Mouse (Mus musculus) Patski (cell line): ENCODE data around the gene Tmcc3. TPM values are rescaled to one million over a fixed set of nuclear protein-coding genes. Genes with fewer than 3 reads are reported as not detected.
A peak's percentile ranks its signal among the peaks of the same experiment; 100 is the strongest.

Experiments
- ATAC-seq: fragments of 100-300 bp; one replicate; pipeline ENCODE4 v1.8.0; 2021
- CTCF ChIA-PET: fragments of 350-600 bp; sonication (Branson Sonifier 250); formaldehyde crosslinking; loops from one replicate; lab custom pipeline; 2022; ENCODE audit warnings: inconsistent platforms; lab: Charles Lee
- POLR2A ChIA-PET: fragments of 350-600 bp; sonication (Branson Sonifier 250); formaldehyde crosslinking; loops from one replicate; lab custom pipeline; 2022; ENCODE audit warnings: antibody characterized with exemption, inconsistent platforms; lab: Charles Lee
- DNase-seq: peaks from one replicate; pipeline ENCODE4 v3.0.0-alpha.2; 2011; ENCODE audit warnings: low read depth, low spot score
- H3K27me3 ChIP-seq: fragments of 371-371 bp; one replicate; pipeline ENCODE4 v1.5.1; 2021
- CTCF ChIP-seq: fragments of 100-300 bp; IDR thresholded peaks from one replicate; pipeline ENCODE4 v1.5.1; 2021
- in situ Hi-C: fragments of 300-500 bp; cut with MboI; formaldehyde crosslinking; loops from 3 replicates; pipeline ENCODE4 v1.11.1; 2018; ENCODE audit warnings: low pct_unique_long_range_greater_than_20kb, mixed read lengths
- polyA plus RNA-seq: library from polyadenylated mRNA; unstranded; gene quantifications from one replicate; pipeline ENCODE4 v1.2.3, GENCODE M21; 2021

The Tmcc3 gene
- polyA plus RNA-seq = 6.7 TPM

- TF ChIP-seq CTCF = no peak
- no peak for DNase-seq
- in situ Hi-C loops = no loop called here
- peaks cover 14% of the 10 kb centered on the region for H3K27me3 ChIP-seq
- ChIA-PET CTCF (no interaction called here), POLR2A (no interaction called here)
- no peak for ATAC-seq
Measured at GRCm38 (mm10) chr10:94311511-94312006, at the start of gene Tmcc3. Gene Tmcc3, plus strand, starts transcription at chr10:94311949.

- in situ Hi-C loops = no loop called here
- POLR2A ChIA-PET = no interaction called here
Measured at GRCm38 (mm10) chr10:94262646-94263045, 49.1 kb upstream of the Tmcc3 start.

GRCm38 (mm10) chr10:94263211-94263610, 48.5 kb upstream of the Tmcc3 start:
- POLR2A ChIA-PET = no interaction called here
- in situ Hi-C loops = no loop called here
- peaks cover 4% of the 10 kb centered on the region for H3K27me3 ChIP-seq
- ATAC-seq (no peak), DNase-seq (no peak)
- no peak for TF ChIP-seq CTCF
- CTCF ChIA-PET = no interaction called here

More at GRCm38 (mm10) chr10:94262646-94263045, 49.1 kb upstream of the Tmcc3 start:
- CTCF ChIA-PET = no interaction called here
- TF ChIP-seq CTCF = no peak
- ATAC-seq = no peak
- peaks cover 4% of the 10 kb centered on the region for H3K27me3 ChIP-seq
- no peak for DNase-seq

- peaks cover 4% of the 10 kb centered on the region for H3K27me3 ChIP-seq
- POLR2A ChIA-PET = no interaction called here
- CTCF ChIA-PET = no interaction called here
- in situ Hi-C loops = no loop called here
- DNase-seq (no peak), ATAC-seq (no peak)
- no peak for TF ChIP-seq CTCF
Measured at GRCm38 (mm10) chr10:94265656-94266542, 45.9 kb upstream of the Tmcc3 start.

- CTCF ChIA-PET = no interaction called here
- ATAC-seq (no peak), DNase-seq (no peak)
- POLR2A ChIA-PET = interaction anchor here (0.7 kb wide), 1 partner anchor 775 kb away, joined by 3 read pairs; no protein-coding TSS in a partner anchor
- in situ Hi-C loops = no loop called here
- no peak for TF ChIP-seq CTCF
- H3K27me3 ChIP-seq = no peaks in the 10 kb centered on the region
Measured at GRCm38 (mm10) chr10:94275321-94275720, 36.4 kb upstream of the Tmcc3 start.

- DNase-seq (no peak), ATAC-seq (no peak)
- in situ Hi-C loops = no loop called here
- TF ChIP-seq CTCF = no peak
- H3K27me3 ChIP-seq = no peaks in the 10 kb centered on the region
- ChIA-PET CTCF (no interaction called here), POLR2A (interaction anchor here (0.7 kb wide), 1 partner anchor 30 kb away, joined by 3 read pairs; no protein-coding TSS in a partner anchor)
Measured at GRCm38 (mm10) chr10:94276511-94276910, 35.2 kb upstream of the Tmcc3 start.

- CTCF ChIA-PET = interaction anchor here (0.9 kb wide), 1 partner anchor 25 kb away, joined by 3 read pairs; no protein-coding TSS in a partner anchor
Measured at GRCm38 (mm10) chr10:94282179-94282578, 29.6 kb upstream of the Tmcc3 start.

GRCm38 (mm10) chr10:94282797-94283196, 29.0 kb upstream of the Tmcc3 start:
- DNase-seq (no peak), ATAC-seq (no peak)
- H3K27me3 ChIP-seq = no peaks in the 10 kb centered on the region
- POLR2A ChIA-PET = no interaction called here
- in situ Hi-C loops = no loop called here
- no peak for TF ChIP-seq CTCF
- CTCF ChIA-PET = no interaction called here

More at GRCm38 (mm10) chr10:94282179-94282578, 29.6 kb upstream of the Tmcc3 start:
- TF ChIP-seq CTCF = no peak
- POLR2A ChIA-PET = no interaction called here
- DNase-seq (no peak), ATAC-seq (no peak)
- in situ Hi-C loops = no loop called here
- H3K27me3 ChIP-seq = no peaks in the 10 kb centered on the region

- no peak for ATAC-seq
- ChIA-PET POLR2A (no interaction called here), CTCF (no interaction called here)
- no peak for TF ChIP-seq CTCF
- peaks cover 8% of the 10 kb centered on the region for H3K27me3 ChIP-seq
- DNase-seq = no peak
- in situ Hi-C loops = no loop called here
Measured at GRCm38 (mm10) chr10:94294437-94294836, 17.3 kb upstream of the Tmcc3 start.

GRCm38 (mm10) chr10:94294933-94295750, 16.6 kb upstream of the Tmcc3 start:
- in situ Hi-C loops = no loop called here
- TF ChIP-seq CTCF = no peak
- POLR2A ChIA-PET = no interaction called here
- CTCF ChIA-PET = no interaction called here
- ATAC-seq (peak; percentile 17), DNase-seq (peak; percentile 24)
- H3K27me3 ChIP-seq = peaks cover 13% of the 10 kb centered on the region
